Mouse (Mus musculus): ENCODE measurements around the gene Ushbp1.

DNA sequence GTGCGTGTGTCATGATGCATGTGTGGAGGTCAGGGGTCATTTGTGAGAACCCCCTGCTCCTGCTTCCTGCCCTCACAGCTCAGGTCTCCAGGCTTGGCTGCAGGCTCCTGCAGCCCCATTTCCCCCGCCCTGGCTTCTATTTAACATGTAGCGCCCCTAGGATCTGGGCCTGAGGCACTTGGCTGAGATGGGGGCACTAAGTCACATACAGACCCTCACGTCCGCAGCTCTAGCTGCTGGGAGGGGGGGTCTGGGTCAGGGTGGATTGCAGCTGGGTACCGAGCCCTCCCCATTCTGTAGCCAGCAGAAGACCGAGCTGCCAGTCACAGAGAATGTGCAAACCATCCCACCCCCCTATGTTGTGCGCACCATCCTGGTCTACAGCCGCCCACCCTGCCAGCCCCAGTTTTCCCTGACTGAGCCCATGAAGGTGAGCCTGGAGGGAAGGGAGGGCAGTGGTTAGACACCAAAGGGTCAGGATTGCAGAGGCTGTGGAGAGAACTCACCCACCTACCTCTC, 6.9 kb upstream of the Ushbp1 start:
- TF ChIP-seq CTCF (IDR thresholded peaks at IDR 0.05; ENCODE audit: insufficient read depth, low read depth, low read length) = no peak
- no peak for TF ChIP-seq POLR2A (IDR thresholded peaks at IDR 0.05; ENCODE audit: insufficient read depth, low read depth, low read length)

All from olfactory bulb, adult 2 months (tissue).